Mouse (Mus musculus): ENCODE data around the gene Aunip.

Aunip gene

GRCm38 (mm10) chr4:134569205-134569604, 58.4 kb downstream of the Aunip start:
- in situ Hi-C loops (cut with MboI; ENCODE audit: low pct_unique_long_range_greater_than_20kb in 1 of 2, low sequenced_read_pairs in 2 of 2, unreplicated experiment in 1 of 2) = no loop called here

GRCm38 (mm10) chr4:134569831-134570230, 59.0 kb downstream of the Aunip start:
- in situ Hi-C loops (cut with MboI; ENCODE audit: low pct_unique_long_range_greater_than_20kb in 1 of 2, low sequenced_read_pairs in 2 of 2, unreplicated experiment in 1 of 2) = no loop called here

GRCm38 (mm10) chr4:134570704-134571451, 60.1 kb downstream of the Aunip start:
- in situ Hi-C loops (cut with MboI; ENCODE audit: low pct_unique_long_range_greater_than_20kb in 1 of 2, low sequenced_read_pairs in 2 of 2, unreplicated experiment in 1 of 2) = no loop called here

GRCm38 (mm10) chr4:134572449-134573300, 61.9 kb downstream of the Aunip start:
- in situ Hi-C loops (cut with MboI; ENCODE audit: low pct_unique_long_range_greater_than_20kb in 1 of 2, low sequenced_read_pairs in 2 of 2, unreplicated experiment in 1 of 2) = no loop called here

All from mouse embryonic stem cell (cell line).